Mouse (Mus musculus) adrenal gland, adult 18-20 months (tissue): ENCODE results near the gene Ahcy. TPM values are rescaled to one million over a fixed set of nuclear protein-coding genes. Genes with fewer than 3 reads are reported as not detected.
"Not testable (repeated sequence)": the region's sequence is repeated elsewhere in the genome, so short reads cannot be mapped to it uniquely, and the experiment has no call there.

Experiments used
- DNase-seq, 2 experiments: peaks; one replicate each; pipeline ENCODE4 v3.0.0; 2021 to 2022; ENCODE audit warnings: low spot score in 2 of 2
- total RNA-seq, 2 experiments: library from RNA; stranded (reverse); gene quantifications; 1 replicate in 1 of 2; 2 replicates in 1 of 2; pipeline ENCODE4 v1.2.3; 2021

Ahcy gene
- total RNA-seq, 2 experiments from 2014 or later: 30.9 to 36.0 TPM

GRCm38 (mm10) chr2:155020247-155020826 is 54.0 kb downstream of the Ahcy start:
- DNase-seq: not testable (repeated sequence)

GRCm38 (mm10) chr2:155019673-155020072 is 54.6 kb downstream of the Ahcy start:
- peak; percentile 97 for DNase-seq

GRCm38 (mm10) chr2:155018762-155019641 is 55.3 kb downstream of the Ahcy start:
- DNase-seq: peak; percentile 68 to 69

- peak; percentile 26 to 37 for DNase-seq
Measured at GRCm38 (mm10) chr2:155018251-155018755, 56.0 kb downstream of the Ahcy start, which contains the start of gene Gm14226. Gm14226 (plus strand) TSS chr2:155018266.

- DNase-seq: not testable (repeated sequence)
Measured at GRCm38 (mm10) chr2:155016751-155017150, 57.5 kb downstream of the Ahcy start.

GRCm38 (mm10) chr2:155012991-155013390 is 61.3 kb downstream of the Ahcy start:
- no peak for DNase-seq

- DNase-seq: no peak
Measured at GRCm38 (mm10) chr2:155011086-155011656, 63.1 kb downstream of the Ahcy start.

Other genes starting within 250 kb of the Ahcy start
- 100 to 1,000 TPM; 117 to 152 TPM for gene Eif2s2, start 181.6 kb downstream of the Ahcy start, total RNA-seq
- 1 to 10 TPM; 2.1 to 6.0 TPM for gene Gm14226, start 56.2 kb downstream of the Ahcy start, total RNA-seq
- gene Itch, start 59.0 kb upstream of the Ahcy start, total RNA-seq: 10 to 100 TPM; 44.8 to 48.0 TPM
- 100 to 1,000 TPM; 276 to 369 TPM for gene Dynlrb1, start 162.0 kb upstream of the Ahcy start, total RNA-seq
- gene Map1lc3a, start 201.8 kb upstream of the Ahcy start, total RNA-seq: 100 to 1,000 TPM; 390 to 903 TPM